Mouse (Mus musculus) MEL (cell line): ENCODE measurements around the gene Aff3.

Experiments used
- CTCF ChIP-seq, 3 experiments: IDR thresholded peaks in 2 of 3; conservative IDR thresholded peaks in 1 of 3; 2 replicates each; pipeline ENCODE4 v1.5.1; 2011 to 2012; ENCODE audit warnings: low read length in 3 of 3, low read depth in 2 of 3, mild to moderate bottlenecking in 2 of 3, improper control_type of control experiment in 1 of 3, inconsistent platforms in 1 of 3, mixed read lengths in 1 of 3, moderate library complexity in 1 of 3; ENCODE audit not compliant: control insufficient read depth in 1 of 3, insufficient read depth in 1 of 3, poor library complexity in 1 of 3, severe bottlenecking in 1 of 3
- POLR2AphosphoS2 ChIP-seq: IDR thresholded peaks from 2 replicates; pipeline ENCODE4 v1.6.1; 2011; ENCODE audit warnings: low read length, improper control_type of control experiment
- SMC3 ChIP-seq: IDR thresholded peaks from 2 replicates; pipeline ENCODE4 v1.6.1; 2011; ENCODE audit warnings: low read depth, low read length, improper control_type of control experiment
- USF1 ChIP-seq: IDR thresholded peaks from 2 replicates; pipeline ENCODE4 v1.6.1; 2014; ENCODE audit warnings: low read depth, mild to moderate bottlenecking, inconsistent platforms, low read length, improper control_type of control experiment, moderate library complexity

- TF ChIP-seq CTCF (IDR thresholded peaks at IDR 0.05 in 2 of 3, conservative IDR thresholded peaks at IDR 0.05 in 1 of 3; ENCODE audit: control insufficient read depth in 1 of 3, insufficient read depth in 1 of 3, low read depth in 2 of 3, low read length in 3 of 3, poor library complexity in 1 of 3, severe bottlenecking in 1 of 3): no peak
- TF ChIP-seq SMC3: no peak
- no peak for TF ChIP-seq USF1
- no peak for TF ChIP-seq POLR2AphosphoS2
These were observed 485.8 kb downstream of the Aff3 start for GRCm38 (mm10) chr1:38178929-38179328.
